Mouse (Mus musculus) lung, postnatal 0 days (tissue): ENCODE results near the gene Efna5.

Experiments
- CTCF ChIP-seq: IDR thresholded peaks from 2 replicates; pipeline ENCODE4 v1.5.1; 2016; ENCODE audit warnings: antibody characterized with exemption, mild to moderate bottlenecking
- EP300 ChIP-seq: IDR thresholded peaks from 2 replicates; pipeline ENCODE4 v1.6.1; 2016; ENCODE audit warnings: antibody characterized with exemption, mild to moderate bottlenecking, control low read depth

GRCm38 (mm10) chr17:62687369-62687768, 193.7 kb downstream of the Efna5 start:
- TF ChIP-seq EP300, result peak; percentile 95
- no peak for TF ChIP-seq CTCF
